Mouse (Mus musculus): ENCODE results near the gene Rps21. TPM values are rescaled to one million over a fixed set of nuclear protein-coding genes. Genes with fewer than 3 reads are reported as not detected.

Rps21 gene
- total and polyA plus RNA-seq, 2 experiments = 713 to 880 TPM

GRCm38 (mm10) chr2:180276385-180276784, 19.2 kb downstream of the Rps21 start:
- DNase-seq (ENCODE audit: extremely low read depth, low read depth, low spot score) = no peak
- H3K36me3 ChIP-seq (ENCODE audit: control insufficient read depth, insufficient read depth, low read length) = no peaks in the 10 kb centered on the region
- H3K79me2 ChIP-seq (ENCODE audit: control insufficient read depth, insufficient read depth, low read length) = peaks cover 14% of the 10 kb centered on the region; the same call in 1 of the 2 replicates
- TF ChIP-seq CTCF (IDR thresholded peaks at IDR 0.05; ENCODE audit: low read depth, low read length) (no peak), POLR2A (IDR thresholded peaks at IDR 0.05; ENCODE audit: extremely low read depth, insufficient read depth, low read length) (no peak)
- H3K9ac ChIP-seq (ENCODE audit: low read depth, low read length) = no peak overlapping the region
- H3K27me3 ChIP-seq (ENCODE audit: control insufficient read depth, insufficient read depth, low read length) = no peaks in the 10 kb centered on the region
- WGBS = 35% methylated on average over 4 of the region's 4 CpGs
- no peak overlapping the region for H3K4me3 ChIP-seq (ENCODE audit: insufficient read depth, low read depth, low read length)
- H3K27ac ChIP-seq (replicated peaks; ENCODE audit: insufficient read depth, low read depth, low read length) = no peak overlapping the region
- H3K4me1 ChIP-seq (ENCODE audit: control insufficient read depth, insufficient read depth, low read length) = peaks cover 14% of the 10 kb centered on the region

- 39% methylated on average over 8 of the region's 8 CpGs for WGBS
- Histone ChIP-seq H3K4me1 (ENCODE audit: control insufficient read depth, insufficient read depth, low read length) (peaks cover 11% of the 10 kb centered on the region), H3K9ac (ENCODE audit: low read depth, low read length) (no peak overlapping the region), H3K27ac (replicated peaks; ENCODE audit: insufficient read depth, low read depth, low read length) (no peak overlapping the region), H3K4me3 (ENCODE audit: insufficient read depth, low read depth, low read length) (no peak overlapping the region), H3K36me3 (ENCODE audit: control insufficient read depth, insufficient read depth, low read length) (no peaks in the 10 kb centered on the region), H3K79me2 (ENCODE audit: control insufficient read depth, insufficient read depth, low read length) (peaks cover 9% of the 10 kb centered on the region; the same call in 1 of the 2 replicates), H3K27me3 (ENCODE audit: control insufficient read depth, insufficient read depth, low read length) (no peaks in the 10 kb centered on the region)
- TF ChIP-seq POLR2A (IDR thresholded peaks at IDR 0.05; ENCODE audit: extremely low read depth, insufficient read depth, low read length) (no peak), CTCF (IDR thresholded peaks at IDR 0.05; ENCODE audit: low read depth, low read length) (no peak)
- no peak for DNase-seq (ENCODE audit: extremely low read depth, low read depth, low spot score)
Observed at GRCm38 (mm10) chr2:180276851-180277259, 19.7 kb downstream of the Rps21 start.

DNA sequence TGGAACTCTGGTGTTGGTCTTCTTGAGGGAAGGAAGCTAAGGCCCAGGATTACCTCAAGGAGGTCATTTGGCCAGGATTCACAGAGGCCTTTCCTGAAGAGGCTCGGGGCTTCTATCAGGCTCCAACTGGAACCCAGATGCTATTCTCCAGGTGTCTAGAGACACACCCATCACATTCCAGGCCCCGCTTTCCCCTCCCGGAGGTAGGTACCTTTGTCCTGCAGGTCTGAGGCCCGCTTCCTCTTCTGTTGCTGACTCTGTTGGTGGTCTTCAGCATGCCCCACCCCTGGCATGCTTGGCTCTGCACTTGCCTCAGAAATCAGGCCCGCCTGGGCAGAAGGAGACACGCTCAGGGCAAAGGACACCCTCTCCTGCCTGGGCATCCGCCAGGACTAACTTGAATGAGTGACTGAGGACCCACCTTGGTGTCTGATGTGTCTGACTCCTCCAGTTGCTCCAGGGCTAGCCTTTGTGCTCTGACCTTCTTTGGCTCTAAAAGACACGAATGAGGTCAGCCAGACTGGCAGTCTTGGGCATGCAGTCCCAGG, 20.7 kb downstream of the Rps21 start:
- TF ChIP-seq POLR2A (IDR thresholded peaks at IDR 0.05; ENCODE audit: extremely low read depth, insufficient read depth, low read length) (no peak), CTCF (IDR thresholded peaks at IDR 0.05; ENCODE audit: low read depth, low read length) (no peak)
- Histone ChIP-seq H3K79me2 (ENCODE audit: control insufficient read depth, insufficient read depth, low read length) (peaks cover 2% of the 10 kb centered on the region; the same call in 1 of the 2 replicates), H3K27me3 (ENCODE audit: control insufficient read depth, insufficient read depth, low read length) (no peaks in the 10 kb centered on the region), H3K4me3 (ENCODE audit: insufficient read depth, low read depth, low read length) (no peak overlapping the region), H3K27ac (replicated peaks; ENCODE audit: insufficient read depth, low read depth, low read length) (no peak overlapping the region), H3K36me3 (ENCODE audit: control insufficient read depth, insufficient read depth, low read length) (no peaks in the 10 kb centered on the region), H3K4me1 (ENCODE audit: control insufficient read depth, insufficient read depth, low read length) (peaks cover 5% of the 10 kb centered on the region; the same call in 1 of the 2 replicates), H3K9ac (ENCODE audit: low read depth, low read length) (no peak overlapping the region)
- no peak for DNase-seq (ENCODE audit: extremely low read depth, low read depth, low spot score)
- 91% methylated on average over 8 of the region's 8 CpGs for WGBS

DNA sequence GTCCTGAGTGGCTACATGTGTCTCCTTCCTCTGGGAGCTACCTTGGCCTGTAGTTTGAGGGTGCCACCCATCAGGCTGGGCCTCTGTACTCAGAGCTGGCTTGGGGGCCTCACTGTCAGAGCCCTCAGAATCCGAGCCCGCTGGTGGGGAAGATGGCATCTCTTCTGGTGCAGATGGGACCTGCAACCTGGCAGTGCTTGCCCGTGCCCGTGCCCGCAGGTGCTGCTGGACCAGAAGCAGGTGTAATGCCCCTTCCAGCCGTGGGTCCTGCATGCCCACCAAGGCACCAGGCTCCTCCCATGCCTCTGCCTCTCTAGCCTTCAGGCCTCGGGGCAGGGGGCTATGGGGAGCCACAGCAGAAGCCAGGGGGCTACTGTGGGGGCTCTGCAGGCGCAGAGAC, 22.1 kb downstream of the Rps21 start:
- no peak overlapping the region for H3K9ac ChIP-seq (ENCODE audit: low read depth, low read length)
- no peak overlapping the region for H3K4me3 ChIP-seq (ENCODE audit: insufficient read depth, low read depth, low read length)
- no peak overlapping the region for H3K27ac ChIP-seq (replicated peaks; ENCODE audit: insufficient read depth, low read depth, low read length)
- H3K4me1 ChIP-seq (ENCODE audit: control insufficient read depth, insufficient read depth, low read length) = peaks cover 2% of the 10 kb centered on the region; the same call in 1 of the 2 replicates
- no peaks in the 10 kb centered on the region for H3K27me3 ChIP-seq (ENCODE audit: control insufficient read depth, insufficient read depth, low read length)
- H3K36me3 ChIP-seq (ENCODE audit: control insufficient read depth, insufficient read depth, low read length) = no peaks in the 10 kb centered on the region
- TF ChIP-seq POLR2A (IDR thresholded peaks at IDR 0.05; ENCODE audit: extremely low read depth, insufficient read depth, low read length) = no peak
- TF ChIP-seq CTCF (IDR thresholded peaks at IDR 0.05; ENCODE audit: low read depth, low read length) = no peak
- 91% methylated on average over 8 of the region's 8 CpGs for WGBS
- no peaks in the 10 kb centered on the region for H3K79me2 ChIP-seq (ENCODE audit: control insufficient read depth, insufficient read depth, low read length)
- DNase-seq (ENCODE audit: extremely low read depth, low read depth, low spot score) = no peak

GRCm38 (mm10) chr2:180288966-180289365, 31.8 kb downstream of the Rps21 start:
- H3K27ac ChIP-seq (replicated peaks; ENCODE audit: insufficient read depth, low read depth, low read length) = no peak overlapping the region
- no peaks in the 10 kb centered on the region for H3K4me1 ChIP-seq (ENCODE audit: control insufficient read depth, insufficient read depth, low read length)
- no peak overlapping the region for H3K9ac ChIP-seq (ENCODE audit: low read depth, low read length)
- H3K27me3 ChIP-seq (ENCODE audit: control insufficient read depth, insufficient read depth, low read length) = no peaks in the 10 kb centered on the region; the same call in 1 of the 2 replicates
- WGBS = 71% methylated on average over 11 of the region's 11 CpGs
- DNase-seq (ENCODE audit: extremely low read depth, low read depth, low spot score) = no peak
- H3K36me3 ChIP-seq (ENCODE audit: control insufficient read depth, insufficient read depth, low read length) = no peaks in the 10 kb centered on the region
- no peak for TF ChIP-seq POLR2A (IDR thresholded peaks at IDR 0.05; ENCODE audit: extremely low read depth, insufficient read depth, low read length)
- H3K79me2 ChIP-seq (ENCODE audit: control insufficient read depth, insufficient read depth, low read length) = no peaks in the 10 kb centered on the region
- no peak overlapping the region for H3K4me3 ChIP-seq (ENCODE audit: insufficient read depth, low read depth, low read length)

DNA sequence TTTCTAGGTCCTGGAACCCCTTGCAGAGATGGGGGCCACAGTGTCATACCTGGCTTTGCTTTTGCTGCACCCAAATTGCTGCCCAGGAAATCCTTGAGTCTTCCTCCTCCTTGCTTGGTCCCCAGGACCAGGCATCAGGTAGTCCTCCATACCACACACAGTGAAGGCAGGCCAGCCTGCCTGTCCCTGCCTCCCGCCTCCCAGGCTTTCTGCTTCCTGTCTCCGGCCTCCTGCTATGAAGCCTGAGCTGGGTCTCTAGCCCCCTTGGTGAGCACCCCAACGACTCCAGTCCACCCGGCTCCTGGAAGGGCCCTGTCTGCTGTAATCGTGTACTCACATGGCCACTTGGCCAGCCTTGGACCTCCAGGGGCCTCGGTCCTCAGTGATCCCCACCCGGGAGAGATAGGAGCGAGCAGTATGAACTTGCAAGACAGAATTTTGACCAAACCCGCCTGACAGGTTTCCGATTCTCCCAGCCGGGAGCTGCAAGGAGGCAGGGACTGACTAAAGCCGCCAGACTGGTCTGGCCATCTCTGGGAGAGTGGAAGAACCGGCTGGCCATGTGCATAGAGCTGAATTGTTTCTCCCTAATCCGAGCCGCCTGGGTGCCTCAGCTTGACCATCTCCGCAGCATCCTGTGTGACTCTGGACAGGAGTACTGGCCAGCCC, 32.4 kb downstream of the Rps21 start, which contains the start of gene Rbbp8nl:
Rbbp8nl (minus strand) TSS at position 440 of the 669 bp plus-strand sequence.
- Histone ChIP-seq H3K9ac (ENCODE audit: low read depth, low read length) (no peak within 1 kb of the TSS), H3K4me3 (ENCODE audit: insufficient read depth, low read depth, low read length) (no peak within 1 kb of the TSS), H3K79me2 (ENCODE audit: control insufficient read depth, insufficient read depth, low read length) (no peaks in the 10 kb centered on the region), H3K27ac (replicated peaks; ENCODE audit: insufficient read depth, low read depth, low read length) (no peak within 1 kb of the TSS), H3K27me3 (ENCODE audit: control insufficient read depth, insufficient read depth, low read length) (no peaks in the 10 kb centered on the region; the same call in 1 of the 2 replicates), H3K36me3 (ENCODE audit: control insufficient read depth, insufficient read depth, low read length) (no peaks in the 10 kb centered on the region), H3K4me1 (ENCODE audit: control insufficient read depth, insufficient read depth, low read length) (no peaks in the 10 kb centered on the region)
- no peak for DNase-seq (ENCODE audit: extremely low read depth, low read depth, low spot score)
- no peak for TF ChIP-seq CTCF (IDR thresholded peaks at IDR 0.05; ENCODE audit: low read depth, low read length)
- TF ChIP-seq POLR2A (IDR thresholded peaks at IDR 0.05; ENCODE audit: extremely low read depth, insufficient read depth, low read length) = no peak
- WGBS = 77% methylated on average over 16 of the region's 16 CpGs
